Mouse (Mus musculus): Measurements from ENCODE around the gene Btnl10. TPM values are rescaled to one million over a fixed set of nuclear protein-coding genes. Genes with fewer than 3 reads are reported as not detected.

Gene Btnl10
- total and polyA plus RNA-seq, 2 experiments from 2014 or later = 0.04 TPM; not detected in 1

- H3K27me3 ChIP-seq (ENCODE audit: insufficient read depth, low read length) = no peaks in the 10 kb centered on the region
- H3K4me3 ChIP-seq (ENCODE audit: low read length) = no peak overlapping the region
- H3K4me1 ChIP-seq (ENCODE audit: insufficient read depth, low read length) = no peaks in the 10 kb centered on the region
- no peak for DNase-seq (ENCODE audit: low spot score)
- peaks cover 30% of the 10 kb centered on the region; the same call in 1 of the 2 replicates for H3K36me3 ChIP-seq (ENCODE audit: insufficient read depth, low read length)
- no peak overlapping the region for H3K9ac ChIP-seq (replicated peaks; ENCODE audit: low read length)
- WGBS = 86% methylated on average over 4 of the region's 4 CpGs
- TF ChIP-seq CTCF (IDR thresholded peaks at IDR 0.05; ENCODE audit: low read depth) = no peak
- H3K4me2 ChIP-seq (ENCODE audit: low read depth, low read length) = no peak overlapping the region
- H3K9me3 ChIP-seq (ENCODE audit: low read length) = no peaks in the 10 kb centered on the region
- ATAC-seq = no peak
- H3K27ac ChIP-seq = no peak overlapping the region
Observed at GRCm38 (mm10) chr11:58929055-58929454, 11.3 kb downstream of the Btnl10 start.

GRCm38 (mm10) chr11:58929641-58930040 lies 11.9 kb downstream of the Btnl10 start:
- Histone ChIP-seq H3K4me1 (ENCODE audit: insufficient read depth, low read length) (no peaks in the 10 kb centered on the region), H3K4me3 (ENCODE audit: low read length) (no peak overlapping the region), H3K27ac (no peak overlapping the region), H3K9ac (replicated peaks; ENCODE audit: low read length) (no peak overlapping the region), H3K36me3 (ENCODE audit: insufficient read depth, low read length) (peaks cover 34% of the 10 kb centered on the region; the same call in 1 of the 2 replicates), H3K9me3 (ENCODE audit: low read length) (no peaks in the 10 kb centered on the region), H3K4me2 (ENCODE audit: low read depth, low read length) (no peak overlapping the region), H3K27me3 (ENCODE audit: insufficient read depth, low read length) (no peaks in the 10 kb centered on the region)
- no peak for TF ChIP-seq CTCF (IDR thresholded peaks at IDR 0.05; ENCODE audit: low read depth)
- no peak for ATAC-seq
- WGBS = 60% methylated on average over 3 of the region's 3 CpGs
- no peak for DNase-seq (ENCODE audit: low spot score)

DNA sequence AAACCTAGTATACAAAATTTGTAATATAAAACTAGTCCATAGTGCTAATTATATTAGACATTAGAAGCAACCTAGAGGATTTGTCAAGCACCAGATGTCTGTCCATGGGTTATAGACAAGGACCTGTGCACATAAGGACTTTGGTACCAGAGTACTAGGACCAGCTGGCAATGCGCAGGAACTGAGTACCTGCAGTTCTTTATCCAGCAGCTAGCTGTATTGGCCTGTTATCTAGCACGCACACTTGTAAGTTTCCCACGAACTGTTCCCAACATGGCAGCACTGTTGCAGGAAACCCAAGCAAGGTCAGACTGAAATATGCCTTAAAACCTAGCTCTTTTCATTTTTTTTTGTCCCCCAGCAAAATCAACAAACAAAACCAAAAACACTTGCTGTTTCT lies 12.5 kb downstream of the Btnl10 start:
- 84% methylated on average over 3 of the region's 3 CpGs for WGBS
- ATAC-seq (no peak), DNase-seq (ENCODE audit: low spot score) (no peak)
- H3K27ac ChIP-seq = no peak overlapping the region
- H3K9ac ChIP-seq (replicated peaks; ENCODE audit: low read length) = no peak overlapping the region
- H3K4me3 ChIP-seq (ENCODE audit: low read length) = no peak overlapping the region
- no peak overlapping the region for H3K4me2 ChIP-seq (ENCODE audit: low read depth, low read length)
- no peaks in the 10 kb centered on the region for H3K9me3 ChIP-seq (ENCODE audit: low read length)
- no peaks in the 10 kb centered on the region for H3K27me3 ChIP-seq (ENCODE audit: insufficient read depth, low read length)
- H3K36me3 ChIP-seq (ENCODE audit: insufficient read depth, low read length) = peaks cover 34% of the 10 kb centered on the region; the same call in 1 of the 2 replicates
- H3K4me1 ChIP-seq (ENCODE audit: insufficient read depth, low read length) = no peaks in the 10 kb centered on the region
- no peak; the same call in 1 of the 2 replicates for TF ChIP-seq CTCF (IDR thresholded peaks at IDR 0.05; ENCODE audit: low read depth)

DNA sequence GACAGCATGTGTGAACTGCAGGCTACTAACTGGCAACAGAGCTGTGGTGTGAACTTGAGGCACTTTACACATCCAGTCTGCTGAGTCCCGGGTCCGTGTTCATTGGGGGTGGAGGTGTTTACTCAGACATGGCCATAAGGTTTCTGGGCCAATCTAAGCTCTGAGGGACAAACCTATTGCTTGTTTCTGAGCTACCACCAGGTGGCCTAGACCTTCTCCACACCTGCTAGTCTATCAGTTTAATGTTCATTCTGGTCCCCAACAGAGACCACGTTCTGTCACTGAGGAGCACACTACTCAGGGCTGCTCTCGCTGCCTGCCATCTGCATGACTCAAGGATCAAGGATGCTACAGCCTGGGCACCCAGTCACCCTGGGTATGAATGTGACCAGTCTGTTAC lies 13.9 kb downstream of the Btnl10 start:
- no peak overlapping the region for H3K27ac ChIP-seq
- H3K9ac ChIP-seq (replicated peaks; ENCODE audit: low read length) = no peak overlapping the region
- 64% methylated on average over 4 of the region's 4 CpGs for WGBS
- H3K4me1 ChIP-seq (ENCODE audit: insufficient read depth, low read length) = 0 out of 2 replicates have a peak, but pooled peaks cover 1% of the 10 kb centered on the region
- no peak overlapping the region for H3K4me3 ChIP-seq (ENCODE audit: low read length)
- TF ChIP-seq CTCF (IDR thresholded peaks at IDR 0.05; ENCODE audit: low read depth) = peak; percentile 57
- H3K9me3 ChIP-seq (ENCODE audit: low read length) = no peaks in the 10 kb centered on the region
- no peaks in the 10 kb centered on the region for H3K27me3 ChIP-seq (ENCODE audit: insufficient read depth, low read length)
- H3K4me2 ChIP-seq (ENCODE audit: low read depth, low read length) = no peak overlapping the region
- DNase-seq (ENCODE audit: low spot score) (peak; percentile 44), ATAC-seq (peak; percentile 41)
- peaks cover 45% of the 10 kb centered on the region; the same call in 1 of the 2 replicates for H3K36me3 ChIP-seq (ENCODE audit: insufficient read depth, low read length)

- H3K27me3 ChIP-seq (ENCODE audit: insufficient read depth, low read length) = no peaks in the 10 kb centered on the region
- H3K9me3 ChIP-seq (ENCODE audit: low read length) = no peaks in the 10 kb centered on the region
- WGBS = 1% methylated on average over 13 of the region's 13 CpGs
- 0 out of 2 replicates have a peak, but pooled peaks have one; percentile 0 for ATAC-seq
- no peak for TF ChIP-seq CTCF (IDR thresholded peaks at IDR 0.05; ENCODE audit: low read depth)
- H3K4me2 ChIP-seq (ENCODE audit: low read depth, low read length) = peak overlapping the region; percentile 87
- peaks cover 12% of the 10 kb centered on the region; the same call in 1 of the 2 replicates for H3K4me1 ChIP-seq (ENCODE audit: insufficient read depth, low read length)
- DNase-seq (ENCODE audit: low spot score) = peak; percentile 49
- H3K36me3 ChIP-seq (ENCODE audit: insufficient read depth, low read length) = peaks cover 27% of the 10 kb centered on the region; the same call in 1 of the 2 replicates
- H3K27ac ChIP-seq = peak overlapping the region; percentile 97
- H3K9ac ChIP-seq (replicated peaks; ENCODE audit: low read length) = peak overlapping the region; percentile 98
- H3K4me3 ChIP-seq (ENCODE audit: low read length) = peak overlapping the region; percentile 94
Observed at GRCm38 (mm10) chr11:58937909-58938308, 20.2 kb downstream of the Btnl10 start.

GRCm38 (mm10) chr11:58938322-58939087 lies 20.8 kb downstream of the Btnl10 start, which contains the start of gene Rnf187:
TSS of gene Rnf187 (minus strand) at chr11:58938916.
- H3K4me1 ChIP-seq (ENCODE audit: insufficient read depth, low read length) = peaks cover 12% of the 10 kb centered on the region; the same call in 1 of the 2 replicates
- no peak for TF ChIP-seq CTCF (IDR thresholded peaks at IDR 0.05; ENCODE audit: low read depth)
- WGBS = 1% methylated on average over 70 of the region's 95 CpGs
- ATAC-seq (peak; percentile 97), DNase-seq (ENCODE audit: low spot score) (peak; percentile 97)
- no peaks in the 10 kb centered on the region for H3K9me3 ChIP-seq (ENCODE audit: low read length)
- peak within 1 kb of the TSS; percentile 98 for H3K9ac ChIP-seq (replicated peaks; ENCODE audit: low read length)
- peak within 1 kb of the TSS; percentile 94 for H3K4me3 ChIP-seq (ENCODE audit: low read length)
- no peaks in the 10 kb centered on the region for H3K27me3 ChIP-seq (ENCODE audit: insufficient read depth, low read length)
- H3K36me3 ChIP-seq (ENCODE audit: insufficient read depth, low read length) = peaks cover 21% of the 10 kb centered on the region; the same call in 1 of the 2 replicates
- peak within 1 kb of the TSS; percentile 87 for H3K4me2 ChIP-seq (ENCODE audit: low read depth, low read length)
- peak within 1 kb of the TSS; percentile 97 for H3K27ac ChIP-seq

All from hindbrain, postnatal 0 days (tissue).